Mouse (Mus musculus) thymus, postnatal 10 days (tissue): ENCODE results near the gene Ptprg.
"Not testable (repeated sequence)": the region's sequence is repeated elsewhere in the genome, so short reads cannot be mapped to it uniquely, and the experiment has no call there.

ENCODE experiments used
- DNase-seq, 2 experiments: peaks; one replicate each; pipeline ENCODE4 v3.0.0; 2021; ENCODE audit warnings: low spot score in 2 of 2

Gene Ptprg

GRCm38 (mm10) chr14:12041566-12041965 lies 488.2 kb downstream of the Ptprg start:
- no peak for DNase-seq

- DNase-seq = no peak
These were observed 493.0 kb downstream of the Ptprg start for GRCm38 (mm10) chr14:12046226-12046882.

GRCm38 (mm10) chr14:12047637-12048036 lies 494.3 kb downstream of the Ptprg start:
- no peak for DNase-seq

- no peak for DNase-seq
These were observed 503.7 kb downstream of the Ptprg start for GRCm38 (mm10) chr14:12056912-12057524.

GRCm38 (mm10) chr14:12057856-12058255 lies 504.5 kb downstream of the Ptprg start:
- DNase-seq = no peak

- DNase-seq = no peak
These were observed 505.8 kb downstream of the Ptprg start for GRCm38 (mm10) chr14:12059149-12059548.

GRCm38 (mm10) chr14:12061313-12061712 lies 508.0 kb downstream of the Ptprg start:
- not testable (repeated sequence) for DNase-seq

- DNase-seq = no peak
These were observed 509.5 kb downstream of the Ptprg start for GRCm38 (mm10) chr14:12062628-12063360.

- DNase-seq = no peak
These were observed 511.7 kb downstream of the Ptprg start for GRCm38 (mm10) chr14:12065001-12065400.

- DNase-seq = no peak
These were observed 512.4 kb downstream of the Ptprg start for GRCm38 (mm10) chr14:12065736-12066135.

- no peak for DNase-seq
These were observed 516.4 kb downstream of the Ptprg start for GRCm38 (mm10) chr14:12069707-12070106.

- DNase-seq = no peak
These were observed 517.0 kb downstream of the Ptprg start for GRCm38 (mm10) chr14:12070361-12070760.

GRCm38 (mm10) chr14:12070856-12071465 lies 517.6 kb downstream of the Ptprg start:
- DNase-seq = no peak

GRCm38 (mm10) chr14:12072026-12072861 lies 518.9 kb downstream of the Ptprg start:
- DNase-seq = no peak

GRCm38 (mm10) chr14:12073408-12074107 lies 520.2 kb downstream of the Ptprg start:
- no peak for DNase-seq

GRCm38 (mm10) chr14:12077193-12077592 lies 523.9 kb downstream of the Ptprg start:
- DNase-seq = no peak

GRCm38 (mm10) chr14:12079250-12079649 lies 525.9 kb downstream of the Ptprg start:
- DNase-seq = no peak

- no peak for DNase-seq
These were observed 526.6 kb downstream of the Ptprg start for GRCm38 (mm10) chr14:12079833-12080401.

- DNase-seq = no peak
These were observed 529.0 kb downstream of the Ptprg start for GRCm38 (mm10) chr14:12082131-12082921.

- no peak for DNase-seq
These were observed 530.7 kb downstream of the Ptprg start for GRCm38 (mm10) chr14:12084076-12084475.
